Mouse (Mus musculus) mesoderm, embryonic 11.5 days (tissue): ENCODE results near the gene Usp40.
A peak's percentile ranks its signal among the peaks of the same experiment; 100 is the strongest.
"Not testable (repeated sequence)": the region's sequence is repeated elsewhere in the genome, so short reads cannot be mapped to it uniquely, and the experiment has no call there.

Source experiments
- DNase-seq: peaks from one replicate; pipeline ENCODE4 v3.0.0-alpha.2; 2012; ENCODE audit warnings: low read depth, low spot score

The Usp40 gene

DNA sequence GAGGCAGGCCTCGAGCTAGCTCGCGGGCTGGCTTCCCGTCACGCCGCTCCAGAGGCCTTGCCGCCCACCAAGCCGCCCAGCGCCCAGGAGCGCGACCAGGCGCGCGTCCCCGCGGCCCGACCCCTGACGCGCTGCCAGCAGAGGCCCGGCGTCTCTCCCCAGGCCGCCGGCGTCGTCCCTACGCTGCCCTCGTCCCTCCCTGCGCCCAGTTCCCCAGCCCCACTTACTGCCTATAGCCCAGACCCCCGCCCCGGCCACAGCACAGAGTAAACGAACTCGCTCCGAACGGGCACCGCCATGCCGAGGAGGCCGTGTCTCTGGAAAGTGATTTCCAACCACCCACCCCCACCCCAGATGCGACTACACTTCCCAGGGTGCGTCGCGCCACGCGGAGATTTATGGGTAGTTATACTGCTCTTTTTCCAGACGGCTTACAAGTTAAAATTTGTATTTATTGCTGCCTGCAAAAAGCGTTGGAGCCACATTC, at the start of gene Usp40:
TSS of gene Usp40 (minus strand) at position 341 of the 487 bp plus-strand sequence.
- peak; percentile 83 for DNase-seq

DNA sequence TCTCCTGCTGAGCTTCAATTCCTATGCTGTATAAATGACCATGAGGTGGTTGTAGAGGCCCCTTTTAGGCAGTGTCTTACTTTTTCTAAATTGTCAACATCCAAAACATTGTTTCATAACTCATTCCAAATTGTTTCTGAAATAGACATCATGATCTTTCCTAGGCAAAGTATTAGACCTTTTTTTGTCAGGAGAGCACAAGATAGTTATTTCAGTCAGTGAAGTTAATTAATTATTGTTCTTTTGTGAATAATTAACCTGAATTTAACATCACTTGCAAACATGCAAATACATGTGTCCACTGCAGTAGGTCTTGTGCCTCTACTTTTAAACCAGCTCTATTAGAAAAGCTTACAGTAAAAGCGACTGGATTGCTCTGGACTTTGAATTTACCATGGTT, 46.7 kb upstream of the Usp40 start, which contains the start of gene Ugt1a10:
TSS of gene Ugt1a10 (plus strand) at position 301 of the 400 bp plus-strand sequence.
- no peak for DNase-seq

DNA sequence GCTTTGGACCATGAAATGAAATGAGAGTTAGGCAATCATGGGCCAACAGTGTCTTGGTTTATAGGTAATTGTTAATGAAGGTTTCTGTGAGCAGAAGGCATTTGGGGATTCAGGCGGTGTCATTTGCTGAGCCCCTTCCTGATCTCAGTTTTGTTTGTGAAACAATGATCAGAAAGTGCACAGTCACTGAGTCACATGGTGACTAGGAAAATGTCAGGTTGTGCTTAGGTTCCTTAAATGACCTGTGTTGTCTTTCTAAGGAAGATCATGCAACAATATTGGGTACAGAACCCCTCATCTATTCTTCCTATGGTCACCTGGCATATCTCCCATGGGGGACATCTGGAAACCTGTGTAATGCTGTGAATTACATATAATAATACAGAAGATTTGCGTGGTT, 39.1 kb upstream of the Usp40 start:
- not testable (repeated sequence) for DNase-seq

DNA sequence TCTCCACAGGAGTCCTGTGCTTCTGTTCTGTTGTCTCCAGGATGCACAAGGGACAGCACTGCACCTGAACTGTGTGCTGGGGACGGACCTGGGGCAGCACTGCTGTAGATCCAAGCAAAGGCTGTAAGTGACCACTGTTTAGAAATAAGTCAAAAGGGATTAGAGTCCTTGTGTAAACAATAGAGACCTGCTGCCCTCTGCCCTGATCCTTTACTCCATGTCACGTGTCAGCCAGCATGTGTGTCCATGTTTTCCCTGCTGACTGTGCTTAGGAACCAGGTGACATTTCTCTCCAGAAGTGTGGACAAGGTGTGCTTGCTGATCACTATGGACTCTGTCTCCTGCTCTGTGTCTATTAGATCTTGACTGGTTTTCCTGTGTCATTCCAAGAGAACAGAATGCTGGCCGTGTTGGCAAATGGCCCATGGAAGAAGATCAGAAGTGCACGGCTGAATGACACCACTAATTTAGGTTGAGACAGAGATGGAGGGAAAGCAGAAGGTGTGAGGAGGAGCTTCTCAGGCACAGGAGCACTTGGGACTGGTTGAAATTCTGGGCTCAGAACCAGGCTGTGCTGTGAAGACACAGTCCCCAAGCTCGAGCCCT, 36.6 kb upstream of the Usp40 start:
- DNase-seq = not testable (repeated sequence)

DNA sequence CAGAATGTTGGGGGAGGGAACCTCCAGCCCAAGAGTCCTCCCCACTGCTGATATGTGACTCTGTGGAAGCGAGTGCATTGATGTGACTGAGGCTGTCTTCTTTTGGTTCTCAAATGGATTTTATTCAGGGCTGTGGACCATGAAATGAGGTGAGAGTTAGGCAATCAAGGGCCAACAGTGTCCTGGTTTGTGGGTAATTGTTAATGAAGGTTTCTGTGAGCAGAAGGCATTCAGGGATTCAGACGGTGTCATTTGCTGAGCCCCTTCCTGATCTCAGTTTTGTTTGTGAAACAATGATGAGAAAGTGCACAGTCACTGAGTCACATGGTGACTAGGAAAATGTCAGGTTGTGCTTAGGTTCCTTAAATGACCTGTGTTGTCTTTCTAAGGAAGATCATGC, 34.7 kb upstream of the Usp40 start:
- not testable (repeated sequence) for DNase-seq

DNA sequence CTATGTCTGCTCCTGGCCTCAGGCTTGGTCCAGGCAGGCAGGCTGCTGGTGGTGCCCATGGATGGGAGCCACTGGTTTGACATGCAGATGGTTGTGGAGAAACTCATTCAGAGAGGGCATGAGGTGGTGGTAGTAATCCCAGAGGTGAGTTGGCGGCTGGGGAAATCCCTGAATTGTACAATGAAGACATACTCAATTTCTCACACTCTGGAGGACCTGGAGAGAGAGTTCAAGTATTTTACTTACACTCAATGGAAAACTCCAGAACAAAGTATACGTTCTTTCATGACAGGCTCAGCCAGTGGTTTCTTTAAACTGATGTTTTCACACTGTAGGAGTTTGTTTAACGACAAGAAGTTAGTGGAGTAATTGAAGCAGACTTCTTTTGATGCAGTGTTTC, 16.9 kb upstream of the Usp40 start:
- not testable (repeated sequence) for DNase-seq

DNA sequence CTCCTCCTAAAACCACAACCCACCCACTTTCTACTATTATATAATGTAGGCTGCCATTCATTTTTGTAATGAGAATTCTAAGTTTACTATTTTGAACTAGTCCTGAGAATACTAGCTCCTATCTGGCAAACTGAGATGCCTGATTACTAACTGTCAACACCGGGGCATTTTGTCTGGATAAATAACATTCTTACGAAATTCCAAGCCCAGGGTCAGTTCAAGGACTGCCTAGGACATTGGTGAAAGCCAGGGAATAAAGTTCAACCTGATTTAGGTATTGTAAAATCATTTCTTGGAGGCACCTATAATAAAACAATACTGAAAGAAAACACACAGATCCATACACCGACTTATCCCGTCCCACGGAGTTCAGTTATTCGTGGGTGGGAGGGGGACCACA, 7.0 kb upstream of the Usp40 start:
- no peak for DNase-seq

DNA sequence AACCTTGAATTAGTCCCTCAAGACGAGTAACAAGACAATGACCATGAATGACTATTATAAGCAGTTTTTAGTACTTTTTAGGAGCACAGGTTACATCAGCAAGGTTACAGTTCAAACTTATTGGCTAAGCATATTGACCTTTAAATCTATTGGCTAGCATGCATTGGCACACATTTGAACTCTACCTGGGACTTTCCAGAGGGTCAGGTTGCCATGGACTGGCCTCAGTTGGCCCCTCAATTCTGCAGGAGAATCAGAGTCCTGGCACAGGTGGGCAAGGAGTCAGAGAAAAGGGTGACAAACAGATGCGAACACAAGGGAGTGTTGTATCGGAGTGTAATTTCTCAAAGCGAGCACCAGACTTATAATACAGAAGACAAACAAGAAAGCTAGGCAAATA, 6.3 kb upstream of the Usp40 start:
- no peak for DNase-seq

DNA sequence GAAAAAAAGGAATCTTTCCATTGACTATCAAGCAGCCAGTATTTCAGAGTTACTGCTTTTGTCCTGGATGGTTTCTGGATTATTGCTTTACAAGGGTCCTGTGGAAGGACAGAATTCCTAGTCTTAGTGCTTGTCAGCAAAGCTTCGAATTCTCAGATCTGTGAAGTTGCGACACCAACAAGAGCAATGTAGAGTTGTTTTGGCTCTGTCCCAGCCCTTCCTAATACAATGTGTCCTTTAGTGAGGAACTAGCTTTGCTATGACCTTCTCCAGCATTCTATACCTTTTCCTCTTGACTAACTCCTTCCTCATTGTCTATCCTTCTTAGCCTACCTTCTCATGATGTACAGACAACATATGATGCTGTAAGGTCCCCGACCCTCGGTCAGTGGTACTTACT, 5.8 kb upstream of the Usp40 start:
- DNase-seq = no peak

DNA sequence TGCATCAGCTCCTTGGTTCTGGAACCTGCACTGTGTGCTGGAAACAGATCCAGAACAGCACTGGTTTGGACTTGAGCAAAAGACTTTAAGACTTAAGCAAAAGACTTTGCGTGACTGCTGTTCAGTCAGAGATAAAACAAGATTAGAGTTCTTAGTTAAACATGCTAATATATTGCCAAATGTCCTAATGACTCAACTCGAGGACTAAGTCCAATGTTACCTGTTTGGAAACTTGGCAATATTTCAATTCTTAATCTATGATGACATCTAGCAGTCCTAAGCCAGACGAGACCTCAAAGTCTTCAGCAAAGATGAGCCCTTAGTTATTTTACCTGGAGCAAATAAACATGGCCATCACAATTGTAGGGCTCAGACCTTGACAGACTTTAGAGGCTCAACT, 5.4 kb upstream of the Usp40 start:
- no peak for DNase-seq

DNA sequence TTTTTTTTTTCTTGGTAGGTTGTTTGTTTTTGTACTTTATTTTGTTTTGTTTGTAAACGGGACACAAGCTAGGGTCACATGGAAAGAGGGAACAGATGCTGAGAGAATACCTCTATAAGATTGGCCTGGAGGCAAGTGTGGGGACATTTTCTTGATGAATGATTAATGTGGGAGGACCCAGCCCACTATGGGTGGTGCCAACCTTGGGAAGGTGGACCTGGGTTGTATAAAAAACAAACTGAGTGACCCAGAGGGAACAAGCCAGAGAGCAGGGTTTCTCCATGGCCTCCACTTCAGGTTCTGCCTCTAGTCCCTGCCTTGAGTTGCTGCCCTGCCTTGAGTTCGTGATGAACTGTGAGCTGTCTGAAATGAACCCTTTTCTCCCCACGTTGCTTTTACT, 1.2 kb upstream of the Usp40 start:
- no peak for DNase-seq

DNA sequence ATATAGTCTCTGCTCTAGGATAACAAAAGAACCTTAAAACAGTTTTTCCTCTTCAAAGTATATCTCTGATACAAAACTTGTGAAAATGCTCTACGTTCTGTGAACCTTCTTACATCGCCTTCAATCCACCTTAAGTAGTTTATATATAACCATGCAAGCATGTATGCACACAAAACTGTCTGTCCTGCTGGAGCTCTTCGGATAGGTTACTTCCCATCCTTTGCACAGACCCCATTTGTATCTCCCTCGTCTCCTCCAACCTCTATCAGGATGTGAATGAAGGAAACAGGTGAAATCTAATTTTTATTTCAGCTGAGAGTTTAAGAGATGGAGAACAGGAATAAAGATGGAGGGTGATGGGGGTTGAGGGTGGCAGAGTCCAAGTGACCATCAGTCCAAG, 384 bp upstream of the Usp40 start:
- peak; percentile 1 for DNase-seq

DNA sequence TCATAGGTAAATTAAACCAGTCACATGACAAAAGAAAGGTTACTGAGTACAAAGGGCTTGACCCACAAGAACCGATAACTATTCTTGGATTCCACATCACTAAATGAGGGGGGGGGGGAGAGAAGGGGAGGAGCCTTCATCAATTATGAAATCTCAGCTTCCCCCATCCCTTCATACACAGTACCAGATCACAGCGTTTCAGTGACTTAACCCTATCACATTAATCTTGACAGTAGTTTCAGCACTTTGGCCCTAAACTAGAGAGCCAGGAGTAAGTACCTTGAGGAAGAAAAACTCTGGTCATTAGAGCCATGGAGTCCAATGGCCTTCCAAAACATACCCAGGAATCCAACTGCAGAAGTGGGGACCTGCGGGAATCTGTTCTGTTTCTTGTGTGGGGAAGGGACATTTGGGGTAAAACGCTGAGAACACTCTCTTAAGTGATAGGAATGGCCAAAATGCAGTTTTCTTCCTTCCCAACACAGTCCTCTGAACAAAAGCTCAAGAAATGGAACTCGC, 600 bp downstream of the Usp40 start:
- no peak for DNase-seq

DNA sequence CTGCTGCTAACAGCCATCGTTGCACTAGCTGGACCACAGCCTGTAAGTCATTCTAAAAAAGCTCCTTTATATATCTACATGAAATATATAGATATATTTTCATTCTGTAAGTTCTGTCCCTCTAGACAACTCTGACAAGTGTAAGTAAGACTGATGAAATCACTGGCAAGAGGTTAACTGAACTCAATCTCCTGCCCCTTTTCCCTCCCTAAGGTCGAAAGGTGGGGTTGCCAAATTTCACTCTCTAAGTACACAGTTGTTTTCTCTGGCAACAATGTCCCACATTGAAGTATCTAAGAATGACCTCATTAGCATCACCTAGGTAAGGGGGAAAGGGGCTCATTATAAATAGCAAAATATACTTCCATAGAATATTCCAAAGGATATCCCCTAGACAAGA, 15.6 kb downstream of the Usp40 start:
- no peak for DNase-seq

DNA sequence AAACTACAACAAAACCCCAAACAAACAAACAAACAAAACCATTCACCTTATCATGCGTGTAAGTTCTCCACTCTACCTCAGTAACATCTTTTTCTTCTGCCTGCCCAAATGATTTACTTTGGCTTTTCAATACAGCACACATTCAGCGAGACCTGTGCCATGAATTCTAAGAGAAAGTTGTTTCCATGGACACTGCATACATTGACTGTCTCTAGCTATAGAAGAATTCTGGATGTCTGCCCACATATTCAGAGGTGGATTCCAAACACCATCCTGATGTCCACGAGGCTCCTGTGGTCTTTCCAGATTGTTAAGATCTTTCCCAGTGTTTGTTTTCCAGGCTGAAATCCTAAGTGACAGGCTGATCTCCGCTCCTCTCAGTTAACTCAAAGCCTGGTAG, 26.1 kb downstream of the Usp40 start:
- DNase-seq = no peak

DNA sequence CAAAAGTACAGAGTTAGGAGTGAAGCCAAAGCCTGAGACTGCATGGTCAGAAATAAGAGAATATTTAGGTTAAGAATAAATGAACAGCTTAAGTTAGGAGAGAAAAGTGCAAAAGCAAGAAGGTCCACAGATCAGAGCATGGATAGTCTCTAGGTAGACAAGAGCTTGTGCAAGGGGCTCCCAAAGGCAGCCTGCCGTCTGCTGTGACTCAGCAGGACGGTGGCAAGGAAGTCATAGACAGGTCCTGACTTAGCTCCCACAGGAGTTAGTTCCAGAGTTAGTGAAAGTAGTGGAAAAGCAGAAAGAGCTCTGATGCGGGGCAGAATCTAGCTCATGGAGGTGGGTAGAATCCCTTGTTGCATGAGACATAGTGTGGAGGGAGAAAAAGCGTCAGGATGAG, 38.0 kb downstream of the Usp40 start:
- no peak for DNase-seq

DNA sequence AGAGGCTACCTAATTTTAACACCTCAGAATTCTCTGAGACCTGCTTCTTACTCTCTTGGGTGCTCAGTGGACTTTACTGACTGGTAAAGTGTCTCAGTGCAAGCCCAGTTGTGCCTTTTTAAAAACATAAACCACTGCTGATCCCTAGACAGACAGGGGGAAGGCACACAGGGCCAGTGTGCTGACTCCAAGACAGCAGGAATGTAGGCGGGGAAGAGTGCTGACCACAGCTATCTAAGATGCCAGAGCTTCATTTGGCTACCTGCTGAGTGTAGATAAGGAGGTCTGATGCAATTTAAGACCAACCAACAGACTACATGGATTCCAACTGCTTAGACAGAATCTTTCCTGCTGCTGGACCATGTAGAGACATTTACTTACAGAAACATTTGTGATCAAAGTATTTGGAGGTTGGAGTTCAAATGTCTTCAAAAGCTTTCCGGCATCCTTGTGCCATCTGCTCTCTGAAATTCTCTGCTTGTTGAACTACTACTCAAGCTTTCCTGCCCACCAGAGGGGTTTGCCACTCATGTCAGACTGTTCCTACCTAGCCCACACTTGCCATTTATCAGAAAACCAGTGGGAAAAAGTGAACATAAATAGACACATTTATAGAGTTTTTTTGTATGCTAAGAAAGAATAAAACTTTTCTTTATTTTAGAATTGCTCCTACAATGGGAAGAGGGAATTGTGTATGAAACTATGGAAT, 46.7 kb downstream of the Usp40 start:
- no peak for DNase-seq

DNA sequence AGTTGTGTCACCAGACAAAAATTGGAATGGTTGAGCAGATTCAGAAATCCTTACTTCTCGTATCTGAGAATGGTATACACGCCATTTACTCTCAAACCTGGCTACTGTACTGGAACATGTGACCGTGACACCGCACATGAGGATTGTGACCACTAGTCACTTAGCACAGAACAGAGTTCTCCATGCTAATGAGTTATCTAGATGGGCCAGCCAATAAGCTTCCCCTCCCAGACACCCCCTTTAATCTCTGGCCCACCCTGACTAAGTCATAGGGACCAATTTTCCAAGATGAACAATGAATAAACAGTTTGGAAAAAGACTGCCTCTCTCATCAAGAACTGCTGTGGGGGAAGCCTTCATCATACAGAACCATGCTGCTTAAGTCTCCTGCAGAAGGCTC, 47.6 kb downstream of the Usp40 start:
- DNase-seq = no peak

DNA sequence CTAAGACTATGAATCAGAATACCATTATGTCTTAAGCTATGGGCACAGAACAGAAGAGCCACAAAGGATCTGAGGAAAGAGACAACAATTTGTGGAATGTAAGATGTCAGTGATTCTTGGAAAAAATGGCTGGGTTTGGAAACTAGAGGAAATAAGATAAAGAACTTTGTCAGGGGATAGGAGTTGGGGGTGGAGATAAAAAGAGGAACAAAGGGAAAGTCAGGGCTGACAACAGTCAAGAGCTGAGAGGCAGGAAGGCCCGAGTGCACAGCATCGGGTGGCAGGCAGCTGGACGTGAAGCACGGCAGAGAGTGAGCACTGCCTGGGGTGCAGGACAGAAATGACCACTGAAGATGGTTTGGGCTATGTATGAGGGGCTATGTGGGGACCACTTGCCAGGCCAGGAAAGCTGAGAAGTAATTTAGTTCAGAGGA, 48.3 kb downstream of the Usp40 start:
- no peak for DNase-seq

DNA sequence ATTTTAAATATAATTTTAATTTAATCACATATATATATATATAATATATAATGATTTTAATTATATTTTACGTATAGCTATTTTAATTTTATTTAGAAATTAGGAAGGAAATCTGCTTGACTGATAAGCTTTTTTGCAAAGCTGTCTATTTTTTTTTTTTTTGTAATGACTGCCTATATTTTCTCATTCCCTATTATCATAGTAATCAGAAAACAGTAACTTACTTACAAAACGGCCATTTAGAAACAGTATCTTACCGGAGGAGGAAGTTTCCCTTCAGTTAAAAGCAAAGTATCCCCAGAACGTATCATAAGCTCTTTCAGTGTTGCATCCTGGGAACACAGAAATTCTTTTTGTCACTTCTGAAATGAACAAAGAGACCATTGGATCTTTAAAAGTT, 48.8 kb downstream of the Usp40 start:
- no peak for DNase-seq

DNA sequence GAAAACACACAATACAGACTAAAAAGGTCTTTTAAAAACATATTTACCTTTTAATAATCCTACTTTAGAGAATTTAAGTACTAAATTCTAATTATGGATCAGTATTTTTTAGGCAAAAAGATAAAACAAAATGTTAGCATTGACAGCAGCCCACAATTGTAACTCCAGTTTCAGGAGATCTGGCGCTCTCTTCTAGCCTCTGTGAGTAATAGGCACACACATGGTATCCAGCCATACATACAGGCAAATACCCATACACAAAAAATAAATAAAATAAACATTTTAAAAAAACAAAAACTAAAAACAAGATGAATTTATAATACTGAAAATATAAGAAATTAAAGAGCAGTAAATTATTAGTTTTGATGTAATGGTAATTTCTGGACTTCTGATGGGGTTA, 49.4 kb downstream of the Usp40 start:
- no peak for DNase-seq

DNA sequence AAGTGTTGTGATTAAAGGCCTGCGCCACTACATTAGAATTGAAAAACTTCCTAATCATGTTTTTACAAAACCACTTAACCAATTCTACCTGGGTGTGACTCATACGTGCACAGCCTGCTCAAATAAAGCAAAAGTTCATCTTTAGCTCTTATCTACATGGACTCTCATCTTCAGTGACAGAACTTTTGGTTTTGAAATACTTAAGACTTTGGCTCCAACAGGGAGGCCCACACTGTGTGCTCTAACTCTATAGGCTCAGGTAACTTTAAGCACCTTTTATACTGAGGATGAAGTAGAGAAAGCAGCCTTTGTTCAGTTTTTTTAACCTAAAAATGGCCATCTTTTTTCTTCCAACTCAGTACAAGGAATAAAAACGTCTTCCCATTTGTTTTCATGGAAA, 55.3 kb downstream of the Usp40 start:
- no peak for DNase-seq

DNA sequence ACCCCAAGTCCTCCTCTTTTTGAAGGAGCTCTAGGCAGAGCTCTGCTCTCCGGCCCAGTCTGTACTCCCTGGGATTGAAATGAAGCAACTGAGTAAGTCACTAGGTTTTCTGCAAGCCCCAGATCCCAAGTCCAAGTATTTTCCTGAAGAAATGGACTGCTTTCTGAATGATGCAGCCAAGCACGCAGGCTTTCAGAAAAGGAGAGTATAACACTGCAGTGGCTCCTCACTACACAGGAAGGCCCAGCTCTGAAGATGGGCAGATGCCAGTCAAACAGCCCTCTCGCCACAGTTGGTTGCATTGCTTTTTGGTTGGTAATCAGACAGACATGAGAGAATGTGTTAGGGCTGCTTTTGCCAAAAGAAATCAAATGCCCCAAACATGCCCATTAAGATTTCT, 56.7 kb downstream of the Usp40 start:
- no peak for DNase-seq
